ENCODE assay signal across 19 mouse cellular contexts in the genomic region with DNA sequence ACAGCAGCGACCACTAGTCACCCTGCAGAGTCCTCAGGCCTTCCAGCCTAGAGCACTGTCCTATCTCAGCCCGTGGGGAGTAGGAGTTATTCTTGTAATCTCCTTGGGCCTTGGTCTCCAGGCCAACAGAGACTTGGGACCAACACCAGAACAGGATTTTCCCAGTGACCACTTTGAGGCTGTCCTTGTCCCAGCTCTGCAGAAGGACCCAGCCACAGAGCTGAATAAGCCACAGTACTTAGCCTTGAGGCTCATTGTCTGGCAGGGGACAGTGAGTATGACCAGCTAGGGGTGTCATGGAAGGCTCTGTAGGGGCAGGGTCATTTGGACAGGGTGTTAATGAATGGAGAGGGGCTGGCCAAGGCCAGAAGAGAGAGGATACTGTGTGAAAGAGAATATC.
DNase-seq lines count a peak whose midpoint lies in the region; ATAC-seq and TF ChIP-seq lines count a peak whose summit lies in the region.
"Had no signal": no experiment of that assay in that cellular context is flagged by ENCODE, and none has a peak within 500 bp of the region (broad histone marks: within the 10 kb centered on the region; RNA-seq: fewer than 3 reads in every experiment).

No protein-coding gene starts in this region.

- no peak for TF ChIP-seq CTCF in kidney, adult 2 months (conservative IDR thresholded peaks at IDR 0.05; ENCODE audit: insufficient read depth, insufficient read length, low read depth, low read length)

- H3K36me3 ChIP-seq in kidney, adult 2 months (ENCODE audit: control insufficient read depth, insufficient read depth, low read length): no peaks in the 10 kb centered on the region
- H3K36me3 ChIP-seq in embryonic facial prominence, embryonic 13.5 days: no peaks in the 10 kb centered on the region
- H3K36me3 ChIP-seq in midbrain, embryonic 16.5 days (ENCODE audit: control insufficient read depth, insufficient read depth, low read length): no peaks in the 10 kb centered on the region
- H3K36me3 ChIP-seq: intestine, embryonic 15.5 days had no signal

- 65% methylated on average over 2 of the region's 2 CpGs for WGBS in kidney, adult 2 months
- 69% methylated on average over 2 of the region's 2 CpGs for WGBS in embryonic facial prominence, embryonic 13.5 days
- 67% methylated on average over 2 of the region's 2 CpGs for WGBS in midbrain, embryonic 16.5 days

- no peaks in the 10 kb centered on the region for H3K9me3 ChIP-seq in embryonic facial prominence, embryonic 13.5 days
- H3K9me3 ChIP-seq in midbrain, embryonic 16.5 days (replicated peaks; ENCODE audit: control insufficient read depth, low read length, poor library complexity, severe bottlenecking): no peaks in the 10 kb centered on the region
- H3K9me3 ChIP-seq: intestine, embryonic 15.5 days had no signal

- peak overlapping the region; percentile 22; the same call in 1 of the 2 replicates for H3K27ac ChIP-seq in kidney, adult 2 months (ENCODE audit: insufficient read depth, low read depth, low read length)
- peak overlapping the region; percentile 3; the same call in 1 of the 2 replicates for H3K27ac ChIP-seq in embryonic facial prominence, embryonic 13.5 days
- 0 out of 2 replicates have a peak overlapping the region, but pooled peaks have one; percentile 14 for H3K27ac ChIP-seq in midbrain, embryonic 16.5 days (ENCODE audit: low read length)
- H3K27ac ChIP-seq: intestine, embryonic 15.5 days; layer of hippocampus, adult 2 months had no signal

- no peak overlapping the region for H3K9ac ChIP-seq in embryonic facial prominence, embryonic 13.5 days
- H3K9ac ChIP-seq in midbrain, embryonic 16.5 days (ENCODE audit: low read depth, low read length): no peak overlapping the region
- H3K9ac ChIP-seq: intestine, embryonic 15.5 days; lung, embryonic 14.5 days had no signal

- peak; percentile 53 for DNase-seq in adrenal gland, adult 8-10 months
- no peak for DNase-seq in adrenal gland, postnatal 4 days (ENCODE audit: low spot score in 2 of 2)
- no peak for DNase-seq in kidney, adult 2 months
- DNase-seq in kidney, adult 8-10 months: no peak
- no peak for DNase-seq in left cerebral cortex, adult 8-10 months (ENCODE audit: low spot score in 2 of 2)
- no peak for DNase-seq in cerebellum, adult 9-11 months
- DNase-seq: cerebellum, postnatal 25 days; heart, adult 11 months; heart, postnatal 10 days; kidney, postnatal 10 days; left cerebral cortex, postnatal 4 days; lung, embryonic 14.5 days had no signal

- H3K4me3 ChIP-seq in kidney, adult 2 months (ENCODE audit: insufficient read depth, low read depth, low read length): no peak overlapping the region
- no peak overlapping the region for H3K4me3 ChIP-seq in embryonic facial prominence, embryonic 13.5 days
- H3K4me3 ChIP-seq in midbrain, embryonic 16.5 days (ENCODE audit: low read depth, low read length): no peak overlapping the region
- H3K4me3 ChIP-seq: erythroblast, embryonic 14.5 days; intestine, embryonic 15.5 days; layer of hippocampus, adult 2 months had no signal

- no peak for ATAC-seq in embryonic facial prominence, embryonic 13.5 days (ENCODE audit: insufficient number of reproducible peaks, insufficient read depth, low FRiP score, low TSS enrichment, low read depth)
- no peak for ATAC-seq in midbrain, embryonic 16.5 days
- ATAC-seq: forebrain, embryonic 16.5 days; intestine, embryonic 15.5 days had no signal

- TF ChIP-seq POLR2A in kidney, adult 2 months (IDR thresholded peaks at IDR 0.05; ENCODE audit: low read depth, low read length): no peak

- H3K27me3 ChIP-seq in kidney, adult 2 months (replicated peaks; ENCODE audit: control insufficient read depth, insufficient read depth, low read length): no peaks in the 10 kb centered on the region
- H3K27me3 ChIP-seq in embryonic facial prominence, embryonic 13.5 days: no peaks in the 10 kb centered on the region
- H3K27me3 ChIP-seq in midbrain, embryonic 16.5 days (ENCODE audit: control insufficient read depth, insufficient read depth, low read depth, low read length): no peaks in the 10 kb centered on the region
- H3K27me3 ChIP-seq: intestine, embryonic 15.5 days had no signal

- no peak overlapping the region for H3K4me2 ChIP-seq in embryonic facial prominence, embryonic 13.5 days
- no peak overlapping the region for H3K4me2 ChIP-seq in midbrain, embryonic 16.5 days (ENCODE audit: low read length)
- H3K4me2 ChIP-seq: intestine, embryonic 15.5 days; liver, embryonic 11.5 days; lung, embryonic 14.5 days had no signal

- no peaks in the 10 kb centered on the region for H3K4me1 ChIP-seq in kidney, adult 2 months (ENCODE audit: control insufficient read depth, insufficient read depth, low read length)
- peaks cover 27% of the 10 kb centered on the region for H3K4me1 ChIP-seq in embryonic facial prominence, embryonic 13.5 days
- peaks cover 12% of the 10 kb centered on the region for H3K4me1 ChIP-seq in midbrain, embryonic 16.5 days (ENCODE audit: control insufficient read depth, insufficient read depth, low read length)
